Mouse (Mus musculus): Measurements from ENCODE around the gene Dbndd2. TPM values are rescaled to one million over a fixed set of nuclear protein-coding genes. Genes with fewer than 3 reads are reported as not detected.

Gene Dbndd2
- total and polyA plus RNA-seq, 2 experiments = 8.1 to 9.5 TPM

DNA sequence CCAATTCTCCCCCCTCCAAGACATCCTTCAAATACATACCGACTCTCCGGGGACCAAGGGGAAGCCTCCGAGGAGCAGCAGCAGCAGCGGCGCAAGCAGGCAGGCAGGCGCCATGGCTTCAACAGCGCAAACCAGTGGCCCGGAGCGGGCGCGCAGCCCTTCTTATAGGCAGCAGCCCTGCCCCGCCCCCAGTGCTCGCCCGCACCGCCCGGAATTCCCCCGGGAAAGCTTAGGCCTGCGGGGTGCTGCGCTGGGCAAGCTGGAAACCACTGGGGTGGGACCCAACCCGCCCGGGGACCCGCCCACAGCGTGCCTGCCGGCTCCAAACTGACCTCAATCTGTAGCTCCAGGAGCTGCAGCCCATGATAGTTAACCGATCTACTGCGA, 42.9 kb upstream of the Dbndd2 start:
- no peaks in the 10 kb centered on the region for H3K27me3 ChIP-seq (ENCODE audit: control insufficient read depth, insufficient read depth, low read length)
- 2% methylated on average over 26 of the region's 26 CpGs for WGBS
- peak; percentile 87 for DNase-seq (ENCODE audit: extremely low read depth, low read depth, low spot score)

DNA sequence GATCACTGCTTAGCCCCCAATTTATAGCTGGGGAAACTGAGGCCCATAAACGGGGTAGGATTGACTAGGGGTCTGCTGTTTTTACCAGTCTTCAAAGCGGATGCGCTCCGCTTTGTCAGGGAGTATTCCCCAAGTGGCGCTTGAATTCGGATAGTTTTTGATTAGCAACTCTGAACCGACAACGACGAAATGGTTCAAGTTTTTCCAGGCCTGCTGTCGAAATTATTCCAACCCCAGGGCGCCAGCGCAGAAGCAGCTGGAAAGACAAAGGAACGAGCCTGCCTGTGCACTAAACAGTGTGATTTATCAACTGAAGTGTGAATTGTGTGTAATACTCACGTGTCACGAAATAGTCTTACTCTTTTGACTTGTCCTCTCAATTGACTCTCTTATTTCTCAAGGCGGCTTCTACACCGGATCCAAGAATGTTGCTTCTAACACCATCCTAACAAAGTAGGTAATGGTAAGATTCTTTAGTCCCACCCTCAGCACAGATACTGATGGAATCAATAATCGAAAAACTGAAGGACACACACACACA, 42.4 kb upstream of the Dbndd2 start, which contains the start of gene Sdc4:
Gene Sdc4, minus strand, starts transcription at position 428 of the 541 bp plus-strand sequence.
- no peak for DNase-seq (ENCODE audit: extremely low read depth, low read depth, low spot score)
- Histone ChIP-seq H3K36me3 (ENCODE audit: control insufficient read depth, insufficient read depth, low read length) (peaks cover 15% of the 10 kb centered on the region; the same call in 1 of the 2 replicates), H3K4me3 (ENCODE audit: insufficient read depth, low read depth, low read length) (peak within 1 kb of the TSS; percentile 75), H3K79me2 (ENCODE audit: control insufficient read depth, insufficient read depth, low read length) (peaks cover 27% of the 10 kb centered on the region), H3K27ac (replicated peaks; ENCODE audit: insufficient read depth, low read depth, low read length) (peak within 1 kb of the TSS; percentile 80), H3K27me3 (ENCODE audit: control insufficient read depth, insufficient read depth, low read length) (no peaks in the 10 kb centered on the region), H3K9ac (ENCODE audit: low read depth, low read length) (peak within 1 kb of the TSS; percentile 91), H3K4me1 (ENCODE audit: control insufficient read depth, insufficient read depth, low read length) (peaks cover 9% of the 10 kb centered on the region)
- TF ChIP-seq CTCF (IDR thresholded peaks at IDR 0.05; ENCODE audit: low read depth, low read length) (no peak), POLR2A (IDR thresholded peaks at IDR 0.05; ENCODE audit: extremely low read depth, insufficient read depth, low read length) (no peak)
- WGBS = 4% methylated on average over 18 of the region's 18 CpGs

More for the DNA sequence above, 42.9 kb upstream of the Dbndd2 start:
- Histone ChIP-seq H3K4me1 (ENCODE audit: control insufficient read depth, insufficient read depth, low read length) (peaks cover 7% of the 10 kb centered on the region), H3K9ac (ENCODE audit: low read depth, low read length) (peak overlapping the region; percentile 91), H3K36me3 (ENCODE audit: control insufficient read depth, insufficient read depth, low read length) (peaks cover 15% of the 10 kb centered on the region; the same call in 1 of the 2 replicates), H3K79me2 (ENCODE audit: control insufficient read depth, insufficient read depth, low read length) (peaks cover 27% of the 10 kb centered on the region), H3K4me3 (ENCODE audit: insufficient read depth, low read depth, low read length) (peak overlapping the region; percentile 75), H3K27ac (replicated peaks; ENCODE audit: insufficient read depth, low read depth, low read length) (peak overlapping the region; percentile 80)
- TF ChIP-seq CTCF (IDR thresholded peaks at IDR 0.05; ENCODE audit: low read depth, low read length) = no peak; the same call in 1 of the 2 replicates
- peak; percentile 99 for TF ChIP-seq POLR2A (IDR thresholded peaks at IDR 0.05; ENCODE audit: extremely low read depth, insufficient read depth, low read length)

DNA sequence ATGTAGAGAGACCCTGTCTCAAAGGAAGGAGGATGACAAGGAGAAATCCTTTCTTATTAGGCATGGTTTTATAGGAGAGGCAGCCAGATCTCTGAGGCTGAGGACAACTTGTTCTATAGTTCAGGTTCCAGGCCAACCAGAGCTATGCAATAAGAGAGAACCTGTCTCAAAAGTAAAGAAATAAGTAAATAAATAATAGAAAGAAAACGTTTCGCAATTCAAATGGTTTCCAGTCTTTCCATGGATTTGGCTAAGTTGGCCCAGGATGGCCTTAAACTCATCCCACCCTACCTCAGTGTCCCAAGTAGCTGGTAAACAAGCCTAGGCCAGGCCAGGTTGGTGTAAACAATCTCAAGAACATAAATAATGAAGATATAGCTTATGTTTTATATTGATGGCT, 41.2 kb upstream of the Dbndd2 start:
- WGBS = 18% methylated on average over 2 of the region's 2 CpGs
- TF ChIP-seq POLR2A (IDR thresholded peaks at IDR 0.05; ENCODE audit: extremely low read depth, insufficient read depth, low read length) = no peak
- TF ChIP-seq CTCF (IDR thresholded peaks at IDR 0.05; ENCODE audit: low read depth, low read length) = no peak

DNA sequence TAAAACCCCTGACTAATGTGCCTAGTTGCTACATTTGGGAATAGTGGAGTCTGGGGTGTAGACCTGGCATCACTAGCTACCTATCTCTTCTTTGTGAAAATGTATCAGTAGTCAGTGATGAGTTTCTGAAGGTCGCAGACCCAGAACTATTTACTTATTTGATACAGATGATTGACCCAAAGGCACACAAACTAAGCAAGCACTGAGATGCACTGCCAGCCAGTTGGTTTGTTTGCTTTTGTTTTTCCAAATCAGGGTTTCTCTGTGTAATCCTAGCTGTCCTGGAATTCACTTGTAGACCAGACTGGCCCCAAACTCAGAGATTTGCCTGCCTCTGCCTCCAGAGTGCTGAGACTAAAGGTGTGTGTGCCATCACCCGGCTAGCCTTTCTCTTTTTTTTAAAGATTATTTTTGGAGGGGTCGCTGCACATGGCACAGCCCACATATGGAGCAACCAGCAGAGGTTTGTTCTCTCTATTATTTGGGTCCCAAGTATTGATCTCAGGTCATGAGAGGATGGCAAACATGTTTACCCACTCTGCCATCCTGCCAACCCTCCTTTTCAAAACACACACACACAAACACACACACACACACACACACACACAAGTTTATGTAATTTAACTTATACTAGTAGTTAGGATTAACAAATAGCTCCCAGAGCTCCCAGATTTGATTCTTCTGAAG, 40.4 kb upstream of the Dbndd2 start:
- no peak for TF ChIP-seq POLR2A (IDR thresholded peaks at IDR 0.05; ENCODE audit: extremely low read depth, insufficient read depth, low read length)
- no peak for TF ChIP-seq CTCF (IDR thresholded peaks at IDR 0.05; ENCODE audit: low read depth, low read length)
- WGBS = 32% methylated on average over 3 of the region's 3 CpGs
- H3K79me2 ChIP-seq (ENCODE audit: control insufficient read depth, insufficient read depth, low read length) = peaks cover 20% of the 10 kb centered on the region
- no peaks in the 10 kb centered on the region for H3K27me3 ChIP-seq (ENCODE audit: control insufficient read depth, insufficient read depth, low read length)
- H3K36me3 ChIP-seq (ENCODE audit: control insufficient read depth, insufficient read depth, low read length) = peaks cover 2% of the 10 kb centered on the region; the same call in 1 of the 2 replicates
- H3K4me1 ChIP-seq (ENCODE audit: control insufficient read depth, insufficient read depth, low read length) = peaks cover 15% of the 10 kb centered on the region
- H3K27ac ChIP-seq (replicated peaks; ENCODE audit: insufficient read depth, low read depth, low read length) = peak overlapping the region; percentile 81
- H3K9ac ChIP-seq (ENCODE audit: low read depth, low read length) = no peak overlapping the region
- DNase-seq (ENCODE audit: extremely low read depth, low read depth, low spot score) = peak; percentile 99
- H3K4me3 ChIP-seq (ENCODE audit: insufficient read depth, low read depth, low read length) = no peak overlapping the region

More for the DNA sequence above, 41.2 kb upstream of the Dbndd2 start:
- H3K27me3 ChIP-seq (ENCODE audit: control insufficient read depth, insufficient read depth, low read length) = no peaks in the 10 kb centered on the region
- H3K9ac ChIP-seq (ENCODE audit: low read depth, low read length) = 0 out of 2 replicates have a peak overlapping the region, but pooled peaks have one; percentile 37
- peaks cover 27% of the 10 kb centered on the region for H3K79me2 ChIP-seq (ENCODE audit: control insufficient read depth, insufficient read depth, low read length)
- peak overlapping the region; percentile 80 for H3K27ac ChIP-seq (replicated peaks; ENCODE audit: insufficient read depth, low read depth, low read length)
- H3K36me3 ChIP-seq (ENCODE audit: control insufficient read depth, insufficient read depth, low read length) = peaks cover 8% of the 10 kb centered on the region; the same call in 1 of the 2 replicates
- H3K4me3 ChIP-seq (ENCODE audit: insufficient read depth, low read depth, low read length) = no peak overlapping the region
- peaks cover 15% of the 10 kb centered on the region for H3K4me1 ChIP-seq (ENCODE audit: control insufficient read depth, insufficient read depth, low read length)
- DNase-seq (ENCODE audit: extremely low read depth, low read depth, low spot score) = peak; percentile 95

DNA sequence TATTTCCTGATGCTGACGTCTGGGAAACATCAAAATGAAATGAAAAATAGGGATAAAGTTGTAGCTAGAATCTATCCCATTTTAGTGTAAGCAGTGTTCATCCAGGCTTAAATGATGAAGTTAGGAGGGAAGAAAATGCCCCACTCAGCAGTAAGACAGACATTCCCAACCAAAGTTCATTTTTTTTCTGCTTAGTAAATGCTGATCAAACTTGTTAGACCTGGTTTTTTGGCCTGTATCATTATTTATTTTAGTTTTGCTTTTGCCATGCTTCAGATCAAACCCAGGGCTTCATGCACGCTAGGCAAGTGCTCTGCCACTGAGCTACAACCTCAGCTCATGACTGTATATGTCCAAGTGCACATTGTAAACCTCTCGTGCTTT, 39.8 kb upstream of the Dbndd2 start:
- DNase-seq (ENCODE audit: extremely low read depth, low read depth, low spot score) = peak; percentile 86
- H3K27me3 ChIP-seq (ENCODE audit: control insufficient read depth, insufficient read depth, low read length) = no peaks in the 10 kb centered on the region
- no peaks in the 10 kb centered on the region for H3K36me3 ChIP-seq (ENCODE audit: control insufficient read depth, insufficient read depth, low read length)
- H3K4me3 ChIP-seq (ENCODE audit: insufficient read depth, low read depth, low read length) = no peak overlapping the region
- 20% methylated on average over 3 of the region's 3 CpGs for WGBS
- H3K4me1 ChIP-seq (ENCODE audit: control insufficient read depth, insufficient read depth, low read length) = peaks cover 15% of the 10 kb centered on the region
- peaks cover 18% of the 10 kb centered on the region for H3K79me2 ChIP-seq (ENCODE audit: control insufficient read depth, insufficient read depth, low read length)
- H3K27ac ChIP-seq (replicated peaks; ENCODE audit: insufficient read depth, low read depth, low read length) = peak overlapping the region; percentile 86
- H3K9ac ChIP-seq (ENCODE audit: low read depth, low read length) = no peak overlapping the region
- no peak for TF ChIP-seq CTCF (IDR thresholded peaks at IDR 0.05; ENCODE audit: low read depth, low read length)
- no peak for TF ChIP-seq POLR2A (IDR thresholded peaks at IDR 0.05; ENCODE audit: extremely low read depth, insufficient read depth, low read length)

All from liver, adult 2 months (tissue).